Mouse (Mus musculus) mouse embryonic stem cell (cell line): ENCODE results near the gene Tmem251.

Experiments
- in situ Hi-C, 2 experiments: fragments of 300-500 bp; cut with MboI; formaldehyde crosslinking; loops; 1 replicate in 1 of 2; 3 replicates in 1 of 2; pipeline ENCODE4 v1.14.3; 2019 to 2020; ENCODE audit warnings: low sequenced_read_pairs in 2 of 2, low pct_unique_long_range_greater_than_20kb in 1 of 2, mixed read lengths in 1 of 2; ENCODE audit not compliant: unreplicated experiment in 1 of 2

Gene Tmem251

GRCm38 (mm10) chr12:102739096-102739495 is 4.5 kb upstream of the Tmem251 start:
- in situ Hi-C loops: no loop called here

- in situ Hi-C loops: no loop called here
Observed at GRCm38 (mm10) chr12:102740285-102740684, 3.3 kb upstream of the Tmem251 start.

GRCm38 (mm10) chr12:102742056-102742455 is 1.5 kb upstream of the Tmem251 start:
- in situ Hi-C loops: no loop called here

DNA sequence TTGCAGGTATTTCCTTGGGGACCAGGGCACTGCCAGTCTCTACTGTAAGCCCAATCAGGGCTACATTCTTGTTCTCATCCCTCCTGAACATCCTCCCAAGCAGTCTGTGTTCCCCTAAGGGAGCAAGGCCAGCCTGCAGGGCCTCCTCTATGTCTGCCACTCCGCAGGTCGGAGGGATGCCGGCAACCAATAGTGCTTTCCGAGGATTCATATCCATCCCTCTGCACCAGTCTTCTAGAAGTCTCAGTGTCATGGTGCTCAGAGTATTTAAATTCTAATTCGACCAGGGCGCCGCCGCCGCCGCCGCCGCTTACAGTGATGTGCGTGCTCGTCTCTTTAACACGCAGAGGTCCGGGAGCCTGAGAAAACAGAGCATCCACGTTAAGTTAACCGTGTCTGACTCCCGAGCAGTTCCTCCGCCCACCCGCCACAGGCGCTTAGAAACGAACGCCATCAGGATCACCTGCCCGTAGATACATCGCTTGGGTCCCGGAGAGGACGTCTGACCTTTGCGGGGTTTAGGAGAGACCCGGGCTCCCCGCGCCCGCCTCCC is 450 bp upstream of the Tmem251 start:
- in situ Hi-C loops: no loop called here

DNA sequence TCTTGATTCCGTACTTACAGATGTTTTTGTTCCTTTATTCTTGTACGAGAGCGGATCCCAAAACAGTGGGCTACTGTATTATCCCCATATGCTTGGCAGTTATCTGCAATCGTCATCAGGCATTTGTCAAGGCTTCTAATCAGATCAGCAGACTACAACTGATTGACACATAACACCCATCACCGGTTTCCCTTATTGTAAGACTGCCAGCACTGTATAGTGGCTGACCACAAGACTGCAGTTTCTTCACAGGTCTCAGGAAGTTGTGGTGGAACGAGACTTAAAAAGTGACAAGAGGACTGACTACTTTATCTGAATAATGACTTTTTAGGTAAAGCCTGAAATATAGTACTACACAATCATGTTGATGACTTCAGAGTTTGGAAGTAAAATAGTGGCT is 1.3 kb downstream of the Tmem251 start:
- in situ Hi-C loops: no loop called here

DNA sequence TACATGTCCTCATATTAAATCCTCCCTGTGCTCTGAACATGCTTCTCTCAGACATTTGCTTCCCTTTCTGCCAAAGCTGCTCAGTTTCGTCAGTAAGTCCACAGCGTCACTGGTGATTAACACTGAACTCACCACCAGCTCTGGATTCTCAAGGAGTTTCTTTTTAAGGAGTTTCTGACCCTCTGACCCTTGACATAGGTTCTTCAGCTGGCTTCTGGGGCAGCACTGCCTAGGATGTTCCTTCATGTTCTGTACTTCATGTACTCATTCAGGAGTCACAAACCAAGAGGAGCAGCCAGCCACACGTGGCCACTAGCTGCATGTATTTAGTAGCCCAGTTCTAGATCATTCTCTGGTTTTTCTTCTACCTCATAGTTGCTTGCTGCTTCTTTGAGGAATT is 4.7 kb downstream of the Tmem251 start:
- in situ Hi-C loops: no loop called here

DNA sequence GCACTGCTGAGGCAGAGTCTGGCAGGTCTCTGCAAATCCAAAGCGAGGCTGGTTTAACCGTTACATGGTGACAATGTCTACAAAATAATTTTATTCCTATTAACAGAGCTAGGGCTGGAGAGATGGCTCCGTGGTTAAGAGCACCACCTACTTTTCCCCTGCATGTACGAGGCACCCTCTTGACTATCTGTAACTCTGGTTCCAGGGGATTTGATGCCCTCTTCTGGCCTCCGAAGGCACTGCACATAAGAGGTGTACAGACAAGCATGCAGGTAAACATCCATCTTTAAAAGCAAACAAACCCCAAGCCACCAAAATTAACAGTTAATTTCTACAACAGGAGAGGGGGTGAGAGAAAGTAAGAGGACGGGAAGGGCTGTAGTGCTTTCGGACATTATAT is 12.7 kb downstream of the Tmem251 start:
- in situ Hi-C loops: loop anchor here in 1 of 2 experiments (25.0 kb wide), 1 partner anchor 769 kb away; the partner anchor contains the start of gene Cpsf2

GRCm38 (mm10) chr12:102757055-102757688 is 13.6 kb downstream of the Tmem251 start:
- in situ Hi-C loops: loop anchor here in 1 of 2 experiments (25.0 kb wide), 1 partner anchor 770 kb away; the partner anchor contains the start of gene Cpsf2

DNA sequence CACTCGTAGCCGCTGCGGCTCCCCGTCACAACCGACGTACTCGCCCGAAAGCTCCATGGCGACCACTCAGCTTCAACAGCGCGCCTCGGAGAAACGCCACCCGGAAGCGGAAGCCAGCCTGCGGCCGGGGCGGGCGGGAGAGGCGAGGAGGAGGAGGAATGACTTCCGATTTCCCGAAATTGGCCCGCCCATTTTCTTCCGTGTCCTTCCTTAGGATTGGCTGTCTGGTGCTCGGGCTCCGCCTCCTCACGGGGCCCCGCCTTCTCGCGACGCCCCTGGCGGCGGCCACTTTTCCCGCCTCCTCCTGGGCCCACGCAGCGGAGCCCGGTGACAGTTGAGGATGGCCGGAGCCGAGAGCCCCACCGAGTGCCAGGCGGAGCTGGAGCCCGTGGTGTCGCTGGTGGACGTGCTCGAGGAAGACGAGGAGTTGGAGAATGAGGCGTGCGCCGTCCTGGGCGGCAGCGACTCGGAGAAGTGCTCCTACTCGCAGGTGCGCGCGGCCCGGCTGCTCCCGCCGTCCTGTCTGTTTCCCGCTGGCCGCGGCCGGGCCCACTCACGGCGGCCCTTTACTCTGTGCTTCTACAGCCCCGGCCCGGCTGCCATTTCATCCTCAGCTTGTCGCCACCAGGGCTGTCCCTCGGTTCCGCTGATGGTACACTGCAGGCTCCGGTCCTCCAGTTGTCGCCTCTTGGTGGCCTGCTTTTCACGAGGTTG is 14.3 kb downstream of the Tmem251 start, which contains the start of the genes Gm28051, Gon7 and Ubr7:
Gm28051 (minus strand) TSS at position 77 of the 714 bp plus-strand sequence.
Gon7 (minus strand) TSS at position 115 of the 714 bp plus-strand sequence.
Ubr7 (plus strand) TSS at position 279 of the 714 bp plus-strand sequence.
- in situ Hi-C loops: loop anchor here in 1 of 2 experiments (25.0 kb wide), 1 partner anchor 771 kb away; the partner anchor contains the start of gene Cpsf2

DNA sequence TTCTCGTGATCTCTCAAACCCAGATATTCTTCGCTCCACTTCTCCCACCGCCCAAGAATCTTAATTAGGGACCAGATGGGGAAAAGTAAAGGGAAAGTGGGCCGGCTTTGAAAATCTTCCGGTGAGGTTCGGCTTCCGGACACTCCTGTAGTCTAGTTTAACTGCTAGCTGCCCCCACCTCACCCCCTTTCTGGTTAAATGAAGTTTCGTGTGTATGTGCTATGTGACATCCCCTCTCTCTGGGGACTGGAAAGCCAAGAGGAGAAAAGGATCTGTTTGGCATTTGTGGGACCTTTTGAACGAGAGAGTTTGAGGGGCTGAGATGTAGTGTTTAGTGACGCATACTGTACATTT is 14.8 kb downstream of the Tmem251 start, which contains the start of gene Gm20604:
Gm20604 (minus strand) TSS at position 270 of the 354 bp plus-strand sequence.
- in situ Hi-C loops: loop anchor here in 1 of 2 experiments (25.0 kb wide), 1 partner anchor 771 kb away; the partner anchor contains the start of gene Cpsf2

DNA sequence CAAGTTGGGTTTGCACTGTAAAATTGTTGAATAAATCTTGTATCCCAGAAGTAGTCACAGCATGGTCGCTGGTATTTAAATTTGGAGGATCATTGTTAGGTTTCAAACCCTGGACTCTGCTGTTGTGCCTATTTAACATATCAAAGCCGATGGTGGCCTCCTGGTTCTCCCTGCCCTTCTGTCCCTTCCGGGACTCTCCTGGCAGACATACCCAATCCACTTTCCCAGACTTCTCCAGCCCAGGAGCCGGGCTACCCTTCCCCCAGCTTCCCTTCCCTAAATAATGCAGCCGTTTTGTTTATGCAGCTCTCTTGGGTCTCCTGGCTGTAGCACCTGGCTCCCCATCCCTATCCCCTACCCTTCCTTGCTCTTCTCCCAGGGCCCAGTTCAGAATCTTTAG is 15.4 kb downstream of the Tmem251 start:
- in situ Hi-C loops: loop anchor here in 1 of 2 experiments (25.0 kb wide), 1 partner anchor 772 kb away; the partner anchor contains the start of gene Cpsf2

GRCm38 (mm10) chr12:102761668-102762067 is 18.1 kb downstream of the Tmem251 start:
- in situ Hi-C loops: loop anchor here in 1 of 2 experiments (25.0 kb wide), 1 partner anchor 774 kb away; the partner anchor contains the start of gene Cpsf2

DNA sequence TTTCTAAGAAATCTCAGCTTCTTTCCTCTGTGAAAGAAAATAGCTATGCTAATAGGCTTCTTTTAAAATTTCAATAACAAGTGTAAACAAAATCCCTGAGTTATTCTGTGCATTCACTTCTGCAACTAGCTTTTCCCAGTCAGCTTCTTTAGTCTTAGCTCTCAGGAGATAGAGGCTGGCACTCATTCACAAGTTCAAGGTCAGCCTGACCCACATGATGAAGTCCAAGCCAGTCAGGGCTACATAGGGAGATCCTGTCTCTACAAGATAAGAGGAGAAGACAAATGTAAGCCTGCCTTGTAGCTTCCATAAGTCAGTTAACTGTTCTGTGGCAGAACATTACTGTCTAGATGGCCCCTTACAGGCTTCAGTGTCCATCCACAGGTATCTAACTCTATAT is 20.1 kb downstream of the Tmem251 start:
- in situ Hi-C loops: loop anchor here in 1 of 2 experiments (25.0 kb wide), 1 partner anchor 776 kb away; the partner anchor contains the start of gene Cpsf2

DNA sequence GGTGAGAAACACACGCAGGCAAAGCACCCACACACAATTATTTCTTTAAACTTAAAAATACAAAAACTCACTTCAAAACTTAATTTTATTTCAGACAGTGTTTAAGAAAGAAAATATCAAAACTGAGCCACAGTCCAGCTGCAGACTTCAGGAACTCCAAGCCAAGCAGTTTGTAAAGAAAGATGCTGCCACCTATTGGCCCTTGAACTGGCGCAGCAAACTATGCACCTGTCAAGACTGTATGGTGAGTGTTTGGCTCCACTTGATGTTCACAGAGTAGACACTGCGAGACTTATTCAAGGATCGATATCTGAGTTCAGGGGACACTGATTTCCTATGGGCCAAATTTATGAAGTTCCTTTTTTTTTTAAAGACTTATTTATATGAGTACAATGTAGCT is 25.4 kb downstream of the Tmem251 start:
- in situ Hi-C loops: loop anchor here in 1 of 2 experiments (25.0 kb wide), 1 partner anchor 782 kb away; the partner anchor contains the start of gene Cpsf2

DNA sequence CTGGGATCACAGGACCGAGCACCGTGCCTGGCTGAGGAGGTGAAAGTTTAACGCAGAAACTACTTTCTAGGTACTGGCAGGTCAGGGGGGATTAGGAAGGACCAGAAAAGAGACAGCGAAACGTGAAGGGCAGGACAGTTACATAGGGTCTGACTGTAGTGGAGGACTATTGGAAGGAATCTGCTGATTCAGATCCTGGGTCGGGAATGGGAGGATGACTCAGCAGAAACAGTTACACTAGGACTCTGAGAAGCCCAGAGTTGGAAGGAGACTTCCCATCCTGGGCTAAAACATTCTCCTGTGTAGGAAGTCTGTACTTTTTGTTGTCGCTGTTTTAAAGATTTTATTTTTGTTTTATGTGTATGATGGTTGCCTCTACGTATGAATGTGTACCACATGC is 28.0 kb downstream of the Tmem251 start:
- in situ Hi-C loops: loop anchor here in 1 of 2 experiments (25.0 kb wide), 1 partner anchor 784 kb away; the partner anchor contains the start of gene Cpsf2

DNA sequence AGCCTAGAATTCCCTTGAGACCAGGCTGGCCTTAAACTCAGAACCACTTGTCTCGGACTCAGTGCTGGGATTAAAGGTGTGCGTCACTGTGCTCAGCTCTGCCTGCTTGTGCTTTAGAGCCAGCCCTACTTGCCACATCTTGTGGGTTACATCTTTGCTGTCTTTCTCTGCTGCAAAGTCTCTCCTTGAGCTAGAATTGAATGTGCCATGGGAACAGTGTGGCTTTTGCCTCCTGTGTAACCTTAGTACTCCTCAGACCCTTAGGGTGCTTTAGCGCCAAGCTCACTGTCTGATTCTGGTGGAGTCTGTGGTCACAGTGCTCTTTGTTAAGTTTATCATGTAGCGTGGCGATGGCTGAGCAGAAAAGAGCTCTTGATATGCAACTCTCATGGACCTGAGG is 29.1 kb downstream of the Tmem251 start:
- in situ Hi-C loops: loop anchor here in 1 of 2 experiments (25.0 kb wide), 1 partner anchor 785 kb away; the partner anchor contains the start of gene Cpsf2

DNA sequence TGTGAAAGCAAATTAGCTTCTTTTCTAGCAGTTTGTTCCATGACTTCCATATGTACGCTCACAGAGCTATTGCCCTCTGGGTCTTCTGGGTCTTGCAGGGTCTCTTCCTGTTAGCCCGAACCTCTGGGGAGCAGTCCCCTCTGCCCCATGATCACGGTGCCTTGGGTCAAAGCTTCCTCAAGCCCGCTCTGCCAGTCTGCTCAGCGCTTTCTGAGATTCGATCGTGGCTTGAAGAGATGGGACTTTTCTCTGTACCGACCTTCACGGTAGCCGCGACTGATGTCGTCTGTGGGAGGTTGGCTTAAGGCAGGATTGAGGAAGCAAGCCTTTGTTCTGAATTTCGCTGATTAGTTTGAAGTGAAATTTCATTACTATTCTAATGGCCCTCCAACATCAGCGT is 32.5 kb downstream of the Tmem251 start:
- in situ Hi-C loops: loop anchor here in 1 of 2 experiments (25.0 kb wide), 1 partner anchor 286 kb away; no protein-coding TSS in a partner anchor

DNA sequence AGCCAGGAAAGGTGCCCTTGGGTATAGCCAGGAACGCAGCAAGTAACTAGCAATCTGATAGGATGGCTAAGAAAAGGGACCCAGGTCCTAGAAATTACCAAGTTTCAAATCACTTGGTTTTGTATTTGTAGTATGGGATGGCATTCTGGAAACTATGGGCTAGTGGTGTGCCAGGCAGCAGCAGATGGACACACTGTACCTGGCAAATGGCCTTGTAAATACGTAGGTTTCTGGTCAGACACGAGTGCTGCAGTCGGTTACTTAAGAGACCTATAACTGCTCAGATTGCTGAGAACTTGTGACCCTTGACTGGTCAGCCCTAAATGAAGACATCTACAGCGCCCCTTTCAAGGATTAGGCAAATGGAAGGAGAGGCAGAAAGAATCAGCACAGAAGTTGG is 34.6 kb downstream of the Tmem251 start:
- in situ Hi-C loops: loop anchor here in 1 of 2 experiments (25.0 kb wide), 1 partner anchor 284 kb away; no protein-coding TSS in a partner anchor
